Mouse (Mus musculus): ENCODE data around the gene N4bp1.

- TF ChIP-seq CTCF (IDR thresholded peaks at IDR 0.05; ENCODE audit: control insufficient read depth, insufficient read depth, insufficient replicate concordance, low read depth, low read length) (peak; percentile 71; the same call in 1 of the 2 replicates), POLR2A (IDR thresholded peaks at IDR 0.05; ENCODE audit: control insufficient read depth, low read depth, low read length) (no peak)
Measured at GRCm38 (mm10) chr8:86820756-86821201, 64.3 kb downstream of the N4bp1 start.
